Mouse (Mus musculus): Measurements from ENCODE around the gene Orc2.

- no peak for TF ChIP-seq CTCF (IDR thresholded peaks at IDR 0.05; ENCODE audit: control insufficient read depth, insufficient read depth, insufficient read length)
- TF ChIP-seq USF1 (IDR thresholded peaks at IDR 0.05; ENCODE audit: low read depth): no peak
These were observed 1.0 kb downstream of the Orc2 start for GRCm38 (mm10) chr1:58503793-58504370.

Measured in C2C12 (cell line).